Mouse (Mus musculus) intestine, embryonic 15.5 days (tissue): ENCODE results near the gene Selenoh. TPM values are rescaled to one million over a fixed set of nuclear protein-coding genes. Genes with fewer than 3 reads are reported as not detected.
"Not testable (repeated sequence)": the region's sequence is repeated elsewhere in the genome, so short reads cannot be mapped to it uniquely, and the experiment has no call there.

Experiments used
- ATAC-seq: fragments of 200-750 bp; cut with Nextera tagmentation; 2 replicates; pipeline ENCODE4 v1.8.0; 2017; ENCODE audit warnings: moderate TSS enrichment, moderate library complexity
- H3K27ac ChIP-seq: fragments of 300-500 bp; sonication (generic); 2 replicates; pipeline ENCODE4 v1.5.1; 2015; ENCODE audit warnings: mild to moderate bottlenecking, inconsistent platforms
- H3K27me3 ChIP-seq: fragments of 300-500 bp; sonication (generic); replicated peaks from 2 replicates; pipeline ENCODE4 v1.6.1; 2015; ENCODE audit warnings: inconsistent platforms
- H3K36me3 ChIP-seq: fragments of 300-500 bp; sonication (generic); 2 replicates; pipeline ENCODE4 v1.6.1; 2015; ENCODE audit warnings: inconsistent platforms
- H3K4me1 ChIP-seq: fragments of 300-500 bp; sonication (generic); replicated peaks from 2 replicates; pipeline ENCODE4 v1.6.1; 2015; ENCODE audit warnings: inconsistent platforms
- H3K4me2 ChIP-seq: fragments of 300-500 bp; sonication (generic); replicated peaks from 2 replicates; pipeline ENCODE4 v1.6.1; 2015; ENCODE audit warnings: mild to moderate bottlenecking, inconsistent platforms
- H3K4me3 ChIP-seq: fragments of 300-500 bp; sonication (generic); replicated peaks from 2 replicates; pipeline ENCODE4 v1.5.1; 2015; ENCODE audit warnings: inconsistent platforms
- H3K9ac ChIP-seq: fragments of 300-500 bp; sonication (generic); 2 replicates; pipeline ENCODE4 v1.6.1; 2015; ENCODE audit warnings: inconsistent platforms
- H3K9me3 ChIP-seq: fragments of 300-500 bp; sonication (generic); 2 replicates; pipeline ENCODE4 v1.6.1; 2016; ENCODE audit warnings: inconsistent platforms
- WGBS: fragments of 180-500 bp; shearing (Covaris S2); methylation state at CpG from one replicate; pipeline ENCODE4 v1.1.7; 2015; 5-methylcytosine and 5-hydroxymethylcytosine counted together
- polyA plus RNA-seq: library from polyadenylated mRNA; unstranded; fragments of >200 nt; fragmentation: Nextera tagmentation; extraction: Ambion mirVana; gene quantifications from 2 replicates; pipeline ENCODE4 v1.2.1, GENCODE M21; 2015

The Selenoh gene
- polyA plus RNA-seq, 1 experiment from 2014 or later = 234 TPM

- WGBS = 74% methylated on average over 5 of the region's 5 CpGs
- Histone ChIP-seq H3K9me3 (no peaks in the 10 kb centered on the region), H3K27me3 (no peaks in the 10 kb centered on the region), H3K4me1 (no peaks in the 10 kb centered on the region), H3K27ac (no peak overlapping the region), H3K4me3 (no peak overlapping the region), H3K9ac (no peak overlapping the region), H3K36me3 (peaks cover 25% of the 10 kb centered on the region; the same call in 1 of the 2 replicates), H3K4me2 (no peak overlapping the region)
- ATAC-seq = peak; percentile 34; the same call in 1 of the 2 replicates
These were observed 24.6 kb upstream of the Selenoh start for GRCm38 (mm10) chr2:84695007-84695695.

DNA sequence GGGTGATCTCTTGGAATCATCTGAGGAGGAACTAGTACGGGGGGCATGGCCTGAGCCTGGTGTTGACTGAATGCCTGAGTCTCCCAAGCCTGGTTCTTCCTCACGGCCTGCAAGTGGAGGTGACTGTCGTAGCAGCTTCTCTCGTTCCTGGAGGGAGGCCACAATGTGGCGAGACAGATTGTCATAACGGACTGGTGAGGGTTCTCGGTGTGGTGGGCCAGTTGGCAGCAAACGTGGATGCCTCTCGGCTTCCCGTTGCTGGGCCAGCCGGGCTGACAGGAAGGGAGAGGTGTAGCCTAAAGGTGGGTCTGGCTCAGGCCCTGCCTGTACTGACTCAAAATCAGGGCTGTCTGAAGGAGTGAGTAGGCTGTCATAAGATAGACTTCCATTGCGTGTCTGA, 19.5 kb upstream of the Selenoh start:
- no peaks in the 10 kb centered on the region for H3K9me3 ChIP-seq
- no peaks in the 10 kb centered on the region for H3K27me3 ChIP-seq
- 93% methylated on average over 12 of the region's 12 CpGs for WGBS
- ATAC-seq = no peak
- H3K4me2 ChIP-seq = no peak overlapping the region
- no peak overlapping the region for H3K9ac ChIP-seq
- H3K4me1 ChIP-seq = no peaks in the 10 kb centered on the region
- peaks cover 42% of the 10 kb centered on the region for H3K36me3 ChIP-seq
- H3K4me3 ChIP-seq = no peak overlapping the region
- no peak overlapping the region for H3K27ac ChIP-seq

DNA sequence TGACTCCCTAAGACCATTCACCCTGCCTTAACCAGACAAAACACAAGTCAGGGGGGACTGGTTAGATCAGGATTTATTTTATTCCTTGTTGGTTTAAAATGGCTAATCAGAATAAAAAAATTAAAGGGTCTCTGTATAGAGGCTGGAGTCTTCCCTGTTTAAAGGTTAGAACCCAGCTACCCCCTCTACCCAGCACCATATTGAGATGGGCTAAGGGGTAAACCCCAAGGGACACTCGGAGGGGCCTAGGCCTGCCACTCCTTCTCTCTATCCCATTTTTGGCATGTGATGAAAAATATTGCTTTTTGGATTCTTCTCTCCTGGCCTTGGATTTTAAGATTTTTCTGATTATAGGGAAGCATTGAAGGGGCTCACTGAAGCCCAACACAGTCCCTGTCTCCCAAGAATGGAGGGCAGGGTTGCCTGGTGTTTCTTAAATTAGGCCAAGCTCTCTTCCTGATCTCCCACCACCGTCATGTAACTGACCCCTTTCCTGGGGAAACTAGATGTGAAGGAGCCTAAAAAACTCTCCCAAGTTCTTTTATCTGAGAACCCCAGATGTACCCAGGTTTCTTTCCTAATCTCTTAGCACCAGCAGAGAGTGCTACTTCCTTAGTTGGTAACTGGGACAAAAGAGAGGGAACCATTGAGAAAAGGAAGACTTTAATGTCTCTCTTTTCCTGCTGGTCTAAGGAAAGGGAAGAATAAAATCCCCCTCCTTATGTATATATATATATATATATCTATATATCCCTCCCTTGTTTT, 17.7 kb upstream of the Selenoh start:
- H3K9ac ChIP-seq = no peak overlapping the region
- H3K4me2 ChIP-seq = no peak overlapping the region
- no peak for ATAC-seq
- 89% methylated on average over 2 of the region's 2 CpGs for WGBS
- H3K9me3 ChIP-seq = no peaks in the 10 kb centered on the region
- H3K4me1 ChIP-seq = no peaks in the 10 kb centered on the region
- no peaks in the 10 kb centered on the region for H3K27me3 ChIP-seq
- no peak overlapping the region for H3K4me3 ChIP-seq
- no peak overlapping the region for H3K27ac ChIP-seq
- H3K36me3 ChIP-seq = peaks cover 38% of the 10 kb centered on the region

GRCm38 (mm10) chr2:84682605-84683183, 12.1 kb upstream of the Selenoh start:
- no peak overlapping the region for H3K27ac ChIP-seq
- peaks cover 14% of the 10 kb centered on the region for H3K36me3 ChIP-seq
- H3K9ac ChIP-seq = no peak overlapping the region
- no peak for ATAC-seq
- 65% methylated on average over 6 of the region's 6 CpGs for WGBS
- no peaks in the 10 kb centered on the region for H3K9me3 ChIP-seq
- H3K4me3 ChIP-seq = no peak overlapping the region
- H3K4me2 ChIP-seq = no peak overlapping the region
- no peaks in the 10 kb centered on the region for H3K27me3 ChIP-seq
- peaks cover 3% of the 10 kb centered on the region; the same call in 1 of the 2 replicates for H3K4me1 ChIP-seq

DNA sequence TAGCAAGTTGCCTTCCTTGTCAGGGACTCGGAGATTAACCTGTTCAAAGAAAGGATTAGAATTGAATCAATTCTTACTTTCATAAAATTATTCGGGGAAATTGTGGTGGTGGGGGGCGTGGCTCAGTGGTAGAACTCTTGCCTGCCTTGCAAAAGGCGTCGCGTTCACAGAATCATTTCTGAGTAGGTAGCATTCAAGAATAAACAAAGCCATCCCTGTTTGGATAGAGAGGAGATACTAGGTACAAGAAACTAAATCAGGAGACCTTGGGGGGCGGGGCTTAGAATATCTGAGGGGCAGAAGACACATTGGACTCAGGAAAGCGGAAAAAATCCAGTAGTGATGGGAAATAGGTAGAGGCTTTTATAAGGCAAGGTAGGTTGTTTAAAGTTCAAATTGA, 8.4 kb upstream of the Selenoh start, which contains the start of gene Tmx2:
Gene Tmx2 (minus strand): TSS at position 125 of the 400 bp plus-strand sequence.
- no peak for ATAC-seq
- peak within 1 kb of the TSS; percentile 77 for H3K27ac ChIP-seq
- H3K36me3 ChIP-seq = peaks cover 8% of the 10 kb centered on the region
- peaks cover 7% of the 10 kb centered on the region for H3K4me1 ChIP-seq
- no peaks in the 10 kb centered on the region for H3K27me3 ChIP-seq
- peak within 1 kb of the TSS; percentile 65 for H3K4me3 ChIP-seq
- no peaks in the 10 kb centered on the region for H3K9me3 ChIP-seq
- H3K9ac ChIP-seq = peak within 1 kb of the TSS; percentile 74
- H3K4me2 ChIP-seq = peak within 1 kb of the TSS; percentile 63
- 12% methylated on average over 8 of the region's 8 CpGs for WGBS

DNA sequence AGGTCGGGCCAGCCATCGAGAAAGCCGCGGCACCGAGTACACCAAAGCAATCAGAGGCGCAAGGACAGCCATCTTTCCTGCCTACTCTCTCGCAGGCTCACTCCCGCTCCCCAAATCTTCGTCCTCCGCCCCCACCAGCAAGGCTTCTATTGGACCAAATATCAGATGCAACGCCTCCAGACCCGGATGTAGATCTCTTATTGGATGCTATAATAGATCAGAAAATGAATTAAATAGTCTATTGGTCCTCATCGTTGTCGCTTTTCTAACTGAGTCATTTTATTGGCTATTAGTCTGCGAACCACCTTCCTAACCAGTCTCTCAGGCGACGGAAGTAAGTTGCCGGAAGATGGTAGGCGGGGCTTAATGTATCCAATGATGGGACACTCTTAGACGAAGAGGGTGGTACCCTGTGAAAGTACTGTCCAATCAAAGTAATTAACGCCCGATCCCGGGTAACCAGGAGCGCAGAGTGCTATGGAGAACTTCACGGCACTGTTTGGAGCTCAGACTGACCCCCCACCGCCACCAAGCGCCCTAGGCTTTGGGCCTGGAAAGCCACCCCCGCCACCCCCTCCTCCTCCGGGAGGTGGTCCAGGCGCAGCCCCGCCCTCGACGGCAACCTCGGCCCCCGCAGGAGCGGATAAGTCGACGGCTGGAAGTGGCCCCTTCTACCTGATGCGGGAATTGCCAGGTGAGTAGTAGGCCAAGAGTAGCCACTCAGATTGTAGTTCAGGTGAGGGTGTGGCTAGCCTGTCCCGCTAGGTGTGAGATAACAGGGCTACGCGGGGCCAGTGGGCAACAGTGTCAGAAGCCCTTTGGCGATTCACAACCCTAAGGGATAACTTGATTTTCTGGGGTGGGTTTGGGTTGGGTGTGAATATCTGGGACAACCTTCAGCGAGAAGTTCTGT, 7.7 kb upstream of the Selenoh start, which contains the start of the genes Gm28635 and Med19:
Gene Gm28635 (minus strand): TSS at position 74 of the 913 bp plus-strand sequence.
Gene Med19 (plus strand): TSS at position 435 of the 913 bp plus-strand sequence.
- ATAC-seq = peak; percentile 99
- Histone ChIP-seq H3K4me3 (peak within 1 kb of the TSS; percentile 65), H3K27me3 (no peaks in the 10 kb centered on the region), H3K36me3 (peaks cover 11% of the 10 kb centered on the region), H3K9ac (peak within 1 kb of the TSS; percentile 74), H3K27ac (peak within 1 kb of the TSS; percentile 77), H3K4me1 (peaks cover 7% of the 10 kb centered on the region), H3K4me2 (peak within 1 kb of the TSS; percentile 70), H3K9me3 (no peaks in the 10 kb centered on the region)
- under 1% methylated on average over 44 of the region's 44 CpGs for WGBS

DNA sequence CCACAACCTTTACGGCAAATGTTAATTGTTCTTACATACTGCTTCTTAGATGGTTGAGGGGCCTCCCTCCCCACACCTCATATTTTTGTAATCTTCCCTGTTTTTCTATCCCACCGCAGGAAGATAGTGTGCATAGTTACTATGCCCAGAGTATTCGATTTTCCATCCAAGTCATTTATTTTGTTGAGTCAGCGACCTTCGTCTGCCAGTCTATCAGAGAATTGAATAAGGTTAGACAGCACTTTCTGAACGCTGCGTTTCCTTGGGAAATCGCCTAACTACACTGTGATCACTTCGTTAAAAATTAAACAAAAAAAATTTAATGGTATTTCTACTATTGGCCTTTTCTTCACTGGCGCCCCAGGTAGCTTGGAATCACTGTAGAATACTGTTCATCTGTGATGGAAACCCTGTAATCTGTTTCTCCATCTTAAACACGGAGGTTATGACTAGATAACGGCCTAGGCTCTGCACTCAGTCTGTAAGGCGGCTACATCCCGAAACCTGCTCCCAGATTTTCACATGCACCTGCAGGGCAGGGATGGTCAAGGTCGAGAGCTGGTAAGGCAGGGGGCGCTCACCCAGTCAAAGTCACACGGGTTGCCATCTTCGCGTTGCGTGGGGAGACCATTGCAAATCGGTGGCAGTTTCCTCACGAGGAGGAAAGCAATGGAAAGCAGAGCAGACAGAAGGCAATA, 6.8 kb upstream of the Selenoh start:
- peak overlapping the region; percentile 57 for H3K9ac ChIP-seq
- 6% methylated on average over 22 of the region's 22 CpGs for WGBS
- H3K36me3 ChIP-seq = peaks cover 15% of the 10 kb centered on the region
- no peaks in the 10 kb centered on the region for H3K9me3 ChIP-seq
- peaks cover 5% of the 10 kb centered on the region for H3K4me1 ChIP-seq
- peak; percentile 73 for ATAC-seq
- peak overlapping the region; percentile 56 for H3K27ac ChIP-seq
- H3K4me3 ChIP-seq = peak overlapping the region; percentile 58
- H3K27me3 ChIP-seq = no peaks in the 10 kb centered on the region
- H3K4me2 ChIP-seq = peak overlapping the region; percentile 70

DNA sequence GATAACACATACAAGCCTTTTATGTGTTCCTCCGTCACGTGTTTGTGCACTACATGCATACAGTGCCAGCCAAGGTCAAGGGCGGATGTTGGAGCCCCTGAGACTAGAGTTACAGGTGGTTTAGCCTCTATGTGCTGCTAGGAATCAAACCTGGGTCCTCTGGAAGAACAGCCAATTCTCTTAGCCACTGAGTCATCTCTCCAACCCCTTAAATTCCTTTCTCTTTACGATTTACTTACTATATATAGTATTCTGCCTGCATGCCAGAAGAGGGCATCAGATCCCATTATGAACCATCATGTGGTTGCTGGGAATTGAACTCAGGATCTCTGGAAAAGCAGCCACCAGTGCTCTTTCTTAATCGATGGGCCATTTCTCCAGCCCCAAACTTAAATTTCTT, 965 bp upstream of the Selenoh start:
- H3K4me2 ChIP-seq, H3K4me3 ChIP-seq, H3K27ac ChIP-seq, H3K9ac ChIP-seq, H3K9me3 ChIP-seq, ATAC-seq, H3K27me3 ChIP-seq, H3K4me1 ChIP-seq: not testable (repeated sequence)
- WGBS = 53% methylated on average over 4 of the region's 5 CpGs
- peaks cover 18% of the 10 kb centered on the region for H3K36me3 ChIP-seq

DNA sequence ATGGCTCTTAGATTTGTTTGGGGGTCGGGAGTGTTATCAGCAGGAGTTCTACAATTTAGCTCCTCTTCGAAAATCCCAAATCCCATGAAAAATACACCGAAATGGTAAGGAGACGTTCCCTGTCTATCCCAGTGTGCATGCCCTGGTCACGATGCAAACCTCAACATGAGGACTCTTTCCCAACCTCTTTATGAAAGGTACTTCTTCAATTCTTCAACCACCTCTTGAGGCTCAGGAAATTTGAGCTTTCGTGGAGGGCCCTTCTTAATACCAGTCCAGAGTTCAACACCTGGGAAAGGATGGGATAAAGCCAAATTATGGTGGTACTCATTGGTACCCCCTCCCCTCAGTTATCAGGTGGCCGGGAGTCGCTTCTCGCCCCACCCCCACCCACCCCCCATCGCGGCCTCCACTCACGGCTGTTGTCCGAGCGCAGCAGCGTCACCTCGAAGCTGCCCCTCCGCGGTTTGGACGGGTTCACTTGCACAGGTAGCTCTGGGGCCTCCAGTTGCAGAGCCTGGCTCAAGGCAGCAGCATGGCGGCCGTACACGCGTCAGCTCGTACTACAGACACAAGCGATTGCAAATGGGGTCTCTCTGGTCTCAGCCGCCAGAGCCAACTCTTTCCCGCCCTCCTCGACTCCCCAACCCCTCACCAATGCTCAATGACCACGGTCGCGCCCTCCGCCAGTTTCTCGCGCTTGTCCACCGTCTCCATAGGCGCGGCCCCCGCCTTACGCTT, 572 bp downstream of the Selenoh start:
- no peaks in the 10 kb centered on the region for H3K27me3 ChIP-seq
- 3% methylated on average over 39 of the region's 39 CpGs for WGBS
- no peaks in the 10 kb centered on the region for H3K9me3 ChIP-seq
- peak overlapping the region; percentile 89 for H3K9ac ChIP-seq
- peak overlapping the region; percentile 93 for H3K27ac ChIP-seq
- peaks cover 7% of the 10 kb centered on the region for H3K4me1 ChIP-seq
- peak overlapping the region; percentile 57 for H3K4me2 ChIP-seq
- peaks cover 15% of the 10 kb centered on the region for H3K36me3 ChIP-seq
- ATAC-seq = peak; percentile 84
- H3K4me3 ChIP-seq = peak overlapping the region; percentile 87

DNA sequence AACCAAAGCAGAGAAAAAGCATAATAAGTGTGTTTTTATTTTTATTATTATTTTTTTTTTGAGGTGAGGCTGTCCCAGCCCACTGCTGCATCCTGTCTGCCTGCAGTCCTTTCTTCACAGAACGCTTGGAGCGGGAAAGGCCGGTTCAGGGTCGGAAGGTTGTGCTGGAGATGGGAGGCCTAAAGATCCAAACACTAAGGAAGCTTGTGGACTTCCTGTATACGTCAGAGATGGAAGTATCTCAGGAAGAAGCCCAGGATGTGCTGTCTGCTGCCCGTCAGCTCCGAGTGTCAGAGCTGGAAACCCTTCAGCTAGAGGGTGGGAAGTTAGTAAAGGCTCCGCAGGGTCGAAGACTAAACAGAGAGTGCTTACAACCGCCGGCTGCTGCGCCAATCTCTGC, 4.5 kb downstream of the Selenoh start:
- no peak for ATAC-seq
- Histone ChIP-seq H3K4me1 (peaks cover 6% of the 10 kb centered on the region), H3K36me3 (0 out of 2 replicates have a peak, but pooled peaks cover 3% of the 10 kb centered on the region), H3K9ac (no peak overlapping the region), H3K4me2 (no peak overlapping the region), H3K4me3 (no peak overlapping the region), H3K9me3 (no peaks in the 10 kb centered on the region), H3K27me3 (no peaks in the 10 kb centered on the region), H3K27ac (no peak overlapping the region)
- WGBS = 52% methylated on average over 12 of the region's 12 CpGs

- Histone ChIP-seq H3K4me3 (no peak overlapping the region), H3K9ac (no peak overlapping the region)
- no peak for ATAC-seq
These were observed 7.7 kb downstream of the Selenoh start for GRCm38 (mm10) chr2:84662866-84663265.

More at GRCm38 (mm10) chr2:84662866-84663265, 7.7 kb downstream of the Selenoh start:
- Histone ChIP-seq H3K4me1 (no peaks in the 10 kb centered on the region), H3K27ac (no peak overlapping the region), H3K4me2 (no peak overlapping the region), H3K36me3 (no peaks in the 10 kb centered on the region), H3K9me3 (no peaks in the 10 kb centered on the region), H3K27me3 (no peaks in the 10 kb centered on the region)
- 35% methylated on average over 2 of the region's 2 CpGs for WGBS
